Mouse (Mus musculus): ENCODE measurements around the gene Sik2. TPM values are rescaled to one million over a fixed set of nuclear protein-coding genes. Genes with fewer than 3 reads are reported as not detected.

Sik2 gene
- polyA plus RNA-seq, 1 experiment from 2014 or later = 18.2 TPM

- no peak for ATAC-seq (replicated peaks; ENCODE audit: low FRiP score)
- Histone ChIP-seq H3K27ac (no peak overlapping the region), H3K4me1 (no peaks in the 10 kb centered on the region), H3K9ac (no peak overlapping the region), H3K9me3 (replicated peaks) (no peaks in the 10 kb centered on the region), H3K4me3 (replicated peaks) (no peak overlapping the region), H3K36me3 (no peaks in the 10 kb centered on the region), H3K4me2 (no peak overlapping the region), H3K27me3 (no peaks in the 10 kb centered on the region)
- WGBS = 90% methylated on average over 7 of the region's 7 CpGs
Observed at GRCm38 (mm10) chr9:50974631-50975030, 34.2 kb downstream of the Sik2 start.

- Histone ChIP-seq H3K4me3 (replicated peaks) (no peak overlapping the region), H3K27me3 (no peaks in the 10 kb centered on the region), H3K4me2 (no peak overlapping the region), H3K9ac (no peak overlapping the region), H3K4me1 (no peaks in the 10 kb centered on the region), H3K9me3 (replicated peaks) (no peaks in the 10 kb centered on the region), H3K36me3 (no peaks in the 10 kb centered on the region), H3K27ac (no peak overlapping the region)
- no peak for ATAC-seq (replicated peaks; ENCODE audit: low FRiP score)
- 88% methylated on average over 4 of the region's 4 CpGs for WGBS
Observed at GRCm38 (mm10) chr9:50970413-50970812, 38.5 kb downstream of the Sik2 start.

GRCm38 (mm10) chr9:50969266-50969665 is 39.6 kb downstream of the Sik2 start:
- H3K4me2 ChIP-seq = no peak overlapping the region
- H3K9me3 ChIP-seq (replicated peaks) = no peaks in the 10 kb centered on the region
- no peak overlapping the region for H3K4me3 ChIP-seq (replicated peaks)
- H3K27ac ChIP-seq = no peak overlapping the region
- H3K4me1 ChIP-seq = no peaks in the 10 kb centered on the region
- WGBS = 93% methylated on average over 3 of the region's 3 CpGs
- no peaks in the 10 kb centered on the region for H3K27me3 ChIP-seq
- H3K36me3 ChIP-seq = no peaks in the 10 kb centered on the region
- ATAC-seq (replicated peaks; ENCODE audit: low FRiP score) = no peak
- H3K9ac ChIP-seq = no peak overlapping the region

- no peak overlapping the region for H3K27ac ChIP-seq
- H3K9ac ChIP-seq = no peak overlapping the region
- 79% methylated on average over 2 of the region's 2 CpGs for WGBS
- no peak overlapping the region for H3K4me3 ChIP-seq (replicated peaks)
- no peaks in the 10 kb centered on the region for H3K4me1 ChIP-seq
- no peak overlapping the region for H3K4me2 ChIP-seq
- no peaks in the 10 kb centered on the region for H3K9me3 ChIP-seq (replicated peaks)
- ATAC-seq (replicated peaks; ENCODE audit: low FRiP score) = no peak
- no peaks in the 10 kb centered on the region for H3K36me3 ChIP-seq
- H3K27me3 ChIP-seq = no peaks in the 10 kb centered on the region
Observed at GRCm38 (mm10) chr9:50966277-50966676, 42.6 kb downstream of the Sik2 start.

- Histone ChIP-seq H3K4me1 (no peaks in the 10 kb centered on the region), H3K27me3 (no peaks in the 10 kb centered on the region), H3K36me3 (no peaks in the 10 kb centered on the region), H3K9me3 (replicated peaks) (no peaks in the 10 kb centered on the region), H3K9ac (no peak overlapping the region), H3K4me2 (no peak overlapping the region), H3K27ac (no peak overlapping the region), H3K4me3 (replicated peaks) (no peak overlapping the region)
- no peak for ATAC-seq (replicated peaks; ENCODE audit: low FRiP score)
Observed at GRCm38 (mm10) chr9:50965392-50965791, 43.5 kb downstream of the Sik2 start.

- H3K4me3 ChIP-seq (replicated peaks) = no peak overlapping the region
- H3K4me2 ChIP-seq = no peak overlapping the region
- WGBS = 77% methylated on average over 2 of the region's 2 CpGs
- no peaks in the 10 kb centered on the region for H3K27me3 ChIP-seq
- no peaks in the 10 kb centered on the region for H3K4me1 ChIP-seq
- H3K9me3 ChIP-seq (replicated peaks) = no peaks in the 10 kb centered on the region
- no peak overlapping the region for H3K27ac ChIP-seq
- no peak overlapping the region for H3K9ac ChIP-seq
- no peak for ATAC-seq (replicated peaks; ENCODE audit: low FRiP score)
- no peaks in the 10 kb centered on the region for H3K36me3 ChIP-seq
Observed at GRCm38 (mm10) chr9:50964911-50965310, 44.0 kb downstream of the Sik2 start.

GRCm38 (mm10) chr9:50957956-50958489 is 50.9 kb downstream of the Sik2 start:
- ATAC-seq (replicated peaks; ENCODE audit: low FRiP score) = no peak
- 55% methylated on average over 6 of the region's 6 CpGs for WGBS
- H3K4me3 ChIP-seq (replicated peaks) = no peak overlapping the region
- H3K27ac ChIP-seq = no peak overlapping the region
- H3K27me3 ChIP-seq = no peaks in the 10 kb centered on the region
- H3K9me3 ChIP-seq (replicated peaks) = no peaks in the 10 kb centered on the region
- no peak overlapping the region for H3K9ac ChIP-seq
- no peak overlapping the region for H3K4me2 ChIP-seq
- 0 out of 2 replicates have a peak, but pooled peaks cover 3% of the 10 kb centered on the region for H3K36me3 ChIP-seq
- no peaks in the 10 kb centered on the region for H3K4me1 ChIP-seq

GRCm38 (mm10) chr9:50955176-50955575 is 53.7 kb downstream of the Sik2 start:
- 0 out of 2 replicates have a peak, but pooled peaks cover 3% of the 10 kb centered on the region for H3K36me3 ChIP-seq
- no peak overlapping the region for H3K9ac ChIP-seq
- no peaks in the 10 kb centered on the region for H3K4me1 ChIP-seq
- no peak for ATAC-seq (replicated peaks; ENCODE audit: low FRiP score)
- H3K4me3 ChIP-seq (replicated peaks) = no peak overlapping the region
- no peaks in the 10 kb centered on the region for H3K27me3 ChIP-seq
- H3K27ac ChIP-seq = no peak overlapping the region
- 92% methylated on average over 3 of the region's 3 CpGs for WGBS
- no peak overlapping the region for H3K4me2 ChIP-seq
- no peaks in the 10 kb centered on the region for H3K9me3 ChIP-seq (replicated peaks)

GRCm38 (mm10) chr9:50948097-50948823 is 60.6 kb downstream of the Sik2 start:
- Histone ChIP-seq H3K27ac (no peak overlapping the region), H3K36me3 (no peaks in the 10 kb centered on the region), H3K4me3 (replicated peaks) (no peak overlapping the region), H3K9me3 (replicated peaks) (no peaks in the 10 kb centered on the region), H3K4me2 (no peak overlapping the region), H3K27me3 (no peaks in the 10 kb centered on the region), H3K4me1 (no peaks in the 10 kb centered on the region), H3K9ac (no peak overlapping the region)
- WGBS = 90% methylated on average over 7 of the region's 7 CpGs
- ATAC-seq (replicated peaks; ENCODE audit: low FRiP score) = no peak

- no peak overlapping the region for H3K27ac ChIP-seq
- no peaks in the 10 kb centered on the region for H3K9me3 ChIP-seq (replicated peaks)
- H3K36me3 ChIP-seq = no peaks in the 10 kb centered on the region
- no peak for ATAC-seq (replicated peaks; ENCODE audit: low FRiP score)
- H3K4me2 ChIP-seq = no peak overlapping the region
- H3K27me3 ChIP-seq = no peaks in the 10 kb centered on the region
- WGBS = 39% methylated on average over 1 of the region's 1 CpGs
- H3K4me1 ChIP-seq = no peaks in the 10 kb centered on the region
- no peak overlapping the region for H3K4me3 ChIP-seq (replicated peaks)
- no peak overlapping the region for H3K9ac ChIP-seq
Observed at GRCm38 (mm10) chr9:50946338-50946737, 62.5 kb downstream of the Sik2 start.

GRCm38 (mm10) chr9:50944826-50945225 is 64.0 kb downstream of the Sik2 start:
- 93% methylated on average over 1 of the region's 1 CpGs for WGBS
- Histone ChIP-seq H3K27me3 (no peaks in the 10 kb centered on the region), H3K27ac (no peak overlapping the region), H3K36me3 (no peaks in the 10 kb centered on the region), H3K4me1 (no peaks in the 10 kb centered on the region), H3K4me2 (no peak overlapping the region), H3K9ac (no peak overlapping the region), H3K4me3 (replicated peaks) (no peak overlapping the region), H3K9me3 (replicated peaks) (no peaks in the 10 kb centered on the region)
- ATAC-seq (replicated peaks; ENCODE audit: low FRiP score) = no peak

GRCm38 (mm10) chr9:50942711-50943110 is 66.2 kb downstream of the Sik2 start:
- no peak for ATAC-seq (replicated peaks; ENCODE audit: low FRiP score)
- Histone ChIP-seq H3K27me3 (no peaks in the 10 kb centered on the region), H3K9me3 (replicated peaks) (no peaks in the 10 kb centered on the region), H3K4me1 (no peaks in the 10 kb centered on the region), H3K36me3 (no peaks in the 10 kb centered on the region), H3K4me3 (replicated peaks) (no peak overlapping the region), H3K27ac (no peak overlapping the region), H3K9ac (no peak overlapping the region), H3K4me2 (no peak overlapping the region)
- 88% methylated on average over 2 of the region's 2 CpGs for WGBS
